Mouse (Mus musculus): ENCODE results near the gene Adgrg3. TPM values are rescaled to one million over a fixed set of nuclear protein-coding genes. Genes with fewer than 3 reads are reported as not detected.
A peak's percentile ranks its signal among the peaks of the same experiment; 100 is the strongest.

Adgrg3 gene
- polyA plus RNA-seq, 1 experiment from 2014 or later: 6.0 TPM

GRCm38 (mm10) chr8:94992996-94993724 lies 24.3 kb upstream of the Adgrg3 start:
- Histone ChIP-seq H3K9ac (0 out of 2 replicates have a peak overlapping the region, but pooled peaks have one; percentile 3), H3K9me3 (replicated peaks) (no peaks in the 10 kb centered on the region), H3K4me1 (replicated peaks) (peaks cover 99% of the 10 kb centered on the region), H3K4me2 (no peak overlapping the region), H3K27ac (no peak overlapping the region), H3K36me3 (peaks cover 82% of the 10 kb centered on the region), H3K4me3 (replicated peaks) (no peak overlapping the region), H3K27me3 (no peaks in the 10 kb centered on the region)
- no peak for ATAC-seq (ENCODE audit: low read depth)
- 64% methylated on average over 9 of the region's 9 CpGs for WGBS (ENCODE audit: insufficient replicate concordance)
- no peak for DNase-seq

GRCm38 (mm10) chr8:94994006-94994405 lies 23.5 kb upstream of the Adgrg3 start:
- ATAC-seq (ENCODE audit: low read depth) (no peak), DNase-seq (no peak)
- peak overlapping the region; percentile 66; the same call in 1 of the 2 replicates for H3K27ac ChIP-seq
- 0 out of 2 replicates have a peak overlapping the region, but pooled peaks have one; percentile 7 for H3K9ac ChIP-seq
- whole genome bisulfite sequencing (ENCODE audit: insufficient replicate concordance): 36% methylated on average over 12 of the region's 14 CpGs
- no peak overlapping the region for H3K4me2 ChIP-seq
- peaks cover 99% of the 10 kb centered on the region for H3K4me1 ChIP-seq (replicated peaks)
- H3K9me3 ChIP-seq (replicated peaks): no peaks in the 10 kb centered on the region
- no peaks in the 10 kb centered on the region for H3K27me3 ChIP-seq
- H3K4me3 ChIP-seq (replicated peaks): no peak overlapping the region
- H3K36me3 ChIP-seq: peaks cover 83% of the 10 kb centered on the region

DNA sequence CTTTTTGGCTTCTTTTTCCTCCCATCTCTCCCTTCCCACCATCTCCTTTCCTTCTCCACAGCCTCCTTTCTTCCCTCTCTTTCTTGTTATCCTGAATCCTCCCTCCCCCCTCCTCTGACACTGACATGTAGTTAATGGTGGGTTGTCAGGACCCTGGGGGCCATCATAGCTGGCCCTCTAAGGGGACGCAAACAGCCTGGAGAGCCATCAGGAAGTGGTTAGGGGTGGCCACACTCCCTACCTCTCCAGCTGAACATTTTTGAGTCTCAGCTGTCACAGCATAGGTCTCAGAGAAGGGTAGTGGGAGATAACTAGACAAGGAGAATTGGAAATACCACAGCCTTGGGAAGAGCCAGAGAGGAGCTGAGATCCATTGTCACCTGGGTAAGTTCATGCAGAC lies 23.0 kb upstream of the Adgrg3 start:
- 58% methylated on average over 1 of the region's 1 CpGs for WGBS (ENCODE audit: insufficient replicate concordance)
- Histone ChIP-seq H3K9me3 (replicated peaks) (no peaks in the 10 kb centered on the region), H3K4me2 (no peak overlapping the region), H3K9ac (0 out of 2 replicates have a peak overlapping the region, but pooled peaks have one; percentile 15), H3K36me3 (peaks cover 80% of the 10 kb centered on the region), H3K27me3 (no peaks in the 10 kb centered on the region), H3K4me3 (replicated peaks) (no peak overlapping the region), H3K4me1 (replicated peaks) (peaks cover 99% of the 10 kb centered on the region), H3K27ac (peak overlapping the region; percentile 66)
- ATAC-seq (ENCODE audit: low read depth): no peak
- no peak for DNase-seq

GRCm38 (mm10) chr8:94995336-94995893 lies 22.1 kb upstream of the Adgrg3 start:
- 65% methylated on average over 5 of the region's 5 CpGs for WGBS (ENCODE audit: insufficient replicate concordance)
- H3K9ac ChIP-seq: no peak overlapping the region
- no peak for DNase-seq

DNA sequence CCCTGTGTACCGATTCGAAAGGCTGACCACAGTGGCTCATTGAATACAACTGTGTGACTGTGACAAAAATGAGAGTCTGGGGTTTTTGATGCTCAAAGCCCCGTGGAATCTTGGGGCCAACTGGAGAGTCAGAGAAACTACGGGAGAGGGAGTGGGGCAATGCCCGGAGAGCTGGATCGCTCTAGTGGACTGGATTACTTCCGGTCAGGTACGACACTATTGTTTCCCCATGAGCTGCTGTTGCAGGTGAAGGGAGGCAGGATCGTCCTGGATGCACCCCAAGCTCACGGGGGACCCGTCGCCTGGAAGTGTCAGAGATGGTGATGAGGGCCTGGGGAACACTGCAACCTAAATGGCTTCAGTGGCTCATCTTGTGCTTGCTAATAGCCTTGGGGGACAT lies 21.5 kb upstream of the Adgrg3 start:
- no peaks in the 10 kb centered on the region for H3K27me3 ChIP-seq
- H3K9me3 ChIP-seq (replicated peaks): no peaks in the 10 kb centered on the region
- H3K4me2 ChIP-seq: no peak overlapping the region
- no peak overlapping the region for H3K4me3 ChIP-seq (replicated peaks)
- ATAC-seq (ENCODE audit: low read depth) (no peak), DNase-seq (no peak)
- H3K4me1 ChIP-seq (replicated peaks): peaks cover 99% of the 10 kb centered on the region
- H3K27ac ChIP-seq: peak overlapping the region; percentile 36; the same call in 1 of the 2 replicates
- H3K36me3 ChIP-seq: peaks cover 65% of the 10 kb centered on the region
- 77% methylated on average over 12 of the region's 12 CpGs for WGBS (ENCODE audit: insufficient replicate concordance)
- no peak overlapping the region for H3K9ac ChIP-seq

More at GRCm38 (mm10) chr8:94995336-94995893, 22.1 kb upstream of the Adgrg3 start:
- Histone ChIP-seq H3K9me3 (replicated peaks) (no peaks in the 10 kb centered on the region), H3K4me3 (replicated peaks) (no peak overlapping the region), H3K4me2 (no peak overlapping the region), H3K27me3 (no peaks in the 10 kb centered on the region), H3K27ac (peak overlapping the region; percentile 36), H3K36me3 (peaks cover 71% of the 10 kb centered on the region), H3K4me1 (replicated peaks) (peaks cover 99% of the 10 kb centered on the region)
- ATAC-seq (ENCODE audit: low read depth): no peak

GRCm38 (mm10) chr8:94996899-94997856 lies 20.3 kb upstream of the Adgrg3 start:
- no peaks in the 10 kb centered on the region for H3K27me3 ChIP-seq
- H3K9me3 ChIP-seq (replicated peaks): no peaks in the 10 kb centered on the region
- ATAC-seq (ENCODE audit: low read depth) (no peak), DNase-seq (no peak)
- H3K4me1 ChIP-seq (replicated peaks): peaks cover 98% of the 10 kb centered on the region
- H3K27ac ChIP-seq: peak overlapping the region; percentile 68; the same call in 1 of the 2 replicates
- no peak overlapping the region for H3K4me2 ChIP-seq
- 54% methylated on average over 6 of the region's 6 CpGs for WGBS (ENCODE audit: insufficient replicate concordance)
- peaks cover 63% of the 10 kb centered on the region for H3K36me3 ChIP-seq
- H3K9ac ChIP-seq: no peak overlapping the region
- no peak overlapping the region for H3K4me3 ChIP-seq (replicated peaks)

- Histone ChIP-seq H3K27ac (peak overlapping the region; percentile 68), H3K27me3 (no peaks in the 10 kb centered on the region), H3K4me1 (replicated peaks) (peaks cover 95% of the 10 kb centered on the region), H3K4me2 (0 out of 2 replicates have a peak overlapping the region, but pooled peaks have one; percentile 1), H3K9me3 (replicated peaks) (no peaks in the 10 kb centered on the region), H3K4me3 (replicated peaks) (no peak overlapping the region), H3K9ac (peak overlapping the region; percentile 52; the same call in 1 of the 2 replicates), H3K36me3 (peaks cover 62% of the 10 kb centered on the region)
- DNase-seq: no peak
- ATAC-seq (ENCODE audit: low read depth): no peak
- 38% methylated on average over 6 of the region's 6 CpGs for WGBS (ENCODE audit: insufficient replicate concordance)
Measured at GRCm38 (mm10) chr8:94997857-94998243, 19.6 kb upstream of the Adgrg3 start.

- Histone ChIP-seq H3K9me3 (replicated peaks) (no peaks in the 10 kb centered on the region), H3K36me3 (peaks cover 62% of the 10 kb centered on the region), H3K27me3 (no peaks in the 10 kb centered on the region), H3K4me3 (replicated peaks) (no peak overlapping the region), H3K27ac (peak overlapping the region; percentile 68), H3K9ac (peak overlapping the region; percentile 52), H3K4me2 (0 out of 2 replicates have a peak overlapping the region, but pooled peaks have one; percentile 1), H3K4me1 (replicated peaks) (peaks cover 89% of the 10 kb centered on the region)
- WGBS (ENCODE audit: insufficient replicate concordance): 17% methylated on average over 2 of the region's 2 CpGs
- ATAC-seq (ENCODE audit: low read depth) (no peak), DNase-seq (no peak)
Measured at GRCm38 (mm10) chr8:94998431-94998830, 19.1 kb upstream of the Adgrg3 start.

GRCm38 (mm10) chr8:94999004-94999403 lies 18.5 kb upstream of the Adgrg3 start:
- no peak overlapping the region for H3K4me3 ChIP-seq (replicated peaks)
- 58% methylated on average over 6 of the region's 6 CpGs for WGBS (ENCODE audit: insufficient replicate concordance)
- H3K27ac ChIP-seq: peak overlapping the region; percentile 68
- no peaks in the 10 kb centered on the region for H3K9me3 ChIP-seq (replicated peaks)
- peaks cover 83% of the 10 kb centered on the region for H3K4me1 ChIP-seq (replicated peaks)
- peaks cover 62% of the 10 kb centered on the region for H3K36me3 ChIP-seq
- H3K4me2 ChIP-seq: 0 out of 2 replicates have a peak overlapping the region, but pooled peaks have one; percentile 12
- ATAC-seq (ENCODE audit: low read depth) (no peak), DNase-seq (no peak)
- H3K27me3 ChIP-seq: no peaks in the 10 kb centered on the region
- peak overlapping the region; percentile 52 for H3K9ac ChIP-seq

- H3K9ac ChIP-seq: peak overlapping the region; percentile 33; the same call in 1 of the 2 replicates
- WGBS (ENCODE audit: insufficient replicate concordance): 42% methylated on average over 6 of the region's 6 CpGs
- no peak overlapping the region for H3K4me3 ChIP-seq (replicated peaks)
- DNase-seq: no peak
- no peaks in the 10 kb centered on the region for H3K27me3 ChIP-seq
- H3K36me3 ChIP-seq: peaks cover 62% of the 10 kb centered on the region
- H3K9me3 ChIP-seq (replicated peaks): no peaks in the 10 kb centered on the region
- H3K27ac ChIP-seq: peak overlapping the region; percentile 58
- no peak overlapping the region for H3K4me2 ChIP-seq
- peaks cover 74% of the 10 kb centered on the region for H3K4me1 ChIP-seq (replicated peaks)
- no peak for ATAC-seq (ENCODE audit: low read depth)
Measured at GRCm38 (mm10) chr8:94999956-95000355, 17.5 kb upstream of the Adgrg3 start.

DNA sequence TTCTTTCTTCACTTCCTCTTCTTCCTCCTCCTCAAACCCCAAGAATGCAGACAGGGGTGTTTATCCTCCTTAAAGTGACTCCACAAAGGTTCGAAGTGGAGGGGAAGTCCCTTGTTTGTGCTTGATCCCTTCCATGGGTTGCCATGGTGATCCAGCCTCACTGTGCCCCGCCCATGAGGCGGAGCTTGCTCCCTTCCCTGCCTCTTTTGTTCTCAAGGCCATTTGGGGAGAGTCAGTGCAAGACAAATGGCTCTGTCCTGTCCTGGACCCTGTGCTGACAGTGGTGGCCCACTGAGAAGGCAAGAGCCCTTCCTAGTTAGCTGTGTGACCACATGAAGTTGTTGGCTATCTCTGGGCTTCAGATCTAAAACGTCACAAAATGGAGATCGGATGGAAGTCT lies 16.8 kb upstream of the Adgrg3 start:
- peak; percentile 12; the same call in 1 of the 2 replicates for ATAC-seq (ENCODE audit: low read depth)
- Histone ChIP-seq H3K4me3 (replicated peaks) (no peak overlapping the region; the same call in 1 of the 2 replicates), H3K36me3 (peaks cover 62% of the 10 kb centered on the region), H3K27ac (peak overlapping the region; percentile 58), H3K27me3 (no peaks in the 10 kb centered on the region), H3K4me2 (no peak overlapping the region), H3K4me1 (replicated peaks) (peaks cover 67% of the 10 kb centered on the region), H3K9ac (no peak overlapping the region), H3K9me3 (replicated peaks) (no peaks in the 10 kb centered on the region)
- DNase-seq: peak; percentile 63
- WGBS (ENCODE audit: insufficient replicate concordance): 15% methylated on average over 5 of the region's 5 CpGs

Data from liver, embryonic 13.5 days (tissue).